Mouse (Mus musculus) kidney, embryonic 16.5 days (tissue): ENCODE data around the gene Actn1. TPM values are rescaled to one million over a fixed set of nuclear protein-coding genes. Genes with fewer than 3 reads are reported as not detected.
A peak's percentile ranks its signal among the peaks of the same experiment; 100 is the strongest.

Experiments
- ATAC-seq: fragments of 200-750 bp; cut with Nextera tagmentation; 2 replicates; pipeline ENCODE4 v1.8.0; 2017; ENCODE audit warnings: moderate TSS enrichment; ENCODE audit not compliant: low FRiP score, low TSS enrichment
- H3K27ac ChIP-seq: fragments of 300-500 bp; sonication (generic); 2 replicates; pipeline ENCODE4 v1.5.1; 2014; ENCODE audit warnings: low read length
- H3K27me3 ChIP-seq: fragments of 300-500 bp; sonication (generic); 2 replicates; pipeline ENCODE4 v1.6.1; 2014; ENCODE audit warnings: low read length, control low read depth, mixed read lengths; ENCODE audit not compliant: insufficient read depth
- H3K36me3 ChIP-seq: fragments of 300-500 bp; sonication (generic); 2 replicates; pipeline ENCODE4 v1.6.1; 2014; ENCODE audit warnings: low read length, control low read depth, mixed read lengths; ENCODE audit not compliant: insufficient read depth
- H3K4me1 ChIP-seq: fragments of 300-500 bp; sonication (generic); 2 replicates; pipeline ENCODE4 v1.6.1; 2014; ENCODE audit warnings: low read length, control low read depth, mixed read lengths; ENCODE audit not compliant: insufficient read depth
- H3K4me2 ChIP-seq: fragments of 300-500 bp; sonication (generic); replicated peaks from 2 replicates; pipeline ENCODE4 v1.6.1; 2014; ENCODE audit warnings: low read depth, low read length
- H3K4me3 ChIP-seq: fragments of 300-500 bp; sonication (generic); 2 replicates; pipeline ENCODE4 v1.5.1; 2014; ENCODE audit warnings: mild to moderate bottlenecking, low read length
- H3K9ac ChIP-seq: fragments of 300-500 bp; sonication (generic); replicated peaks from 2 replicates; pipeline ENCODE4 v1.6.1; 2014; ENCODE audit warnings: low read length
- H3K9me3 ChIP-seq: fragments of 300-500 bp; sonication (generic); 2 replicates; pipeline ENCODE4 v1.6.1; 2016; ENCODE audit warnings: low read length, control low read depth
- WGBS: fragments of 180-500 bp; shearing (Covaris S2); extraction: QIAGEN DNeasy Blood & Tissue Kit; methylation state at CpG from one replicate; pipeline ENCODE4 v1.1.7; 2014; 5-methylcytosine and 5-hydroxymethylcytosine counted together
- polyA plus RNA-seq: library from polyadenylated mRNA; unstranded; fragments of >200 nt; fragmentation: Nextera tagmentation; extraction: Ambion mirVana; gene quantifications from 2 replicates; pipeline ENCODE4 v1.2.1, GENCODE M21; 2015

Gene Actn1
- polyA plus RNA-seq, 1 experiment from 2014 or later: 44.8 TPM

DNA sequence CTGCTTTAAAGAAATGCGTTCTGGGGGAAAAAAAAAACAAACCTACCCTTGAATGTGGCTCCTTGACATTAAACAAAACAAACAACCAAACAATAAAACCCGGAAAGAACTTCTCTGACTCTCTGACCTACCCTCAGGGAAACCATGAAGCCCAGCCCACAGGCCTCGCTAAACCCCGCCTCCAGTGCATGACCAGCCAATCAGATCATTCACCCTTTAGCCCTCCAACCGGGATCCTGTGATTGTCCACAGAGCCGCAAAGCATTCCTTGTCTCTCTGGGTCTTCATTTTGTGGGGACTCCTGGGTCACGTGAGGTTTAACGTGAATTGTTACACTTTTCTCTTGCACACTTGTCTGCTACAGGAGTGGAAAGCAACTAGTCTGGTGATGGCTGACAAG is 109.5 kb downstream of the Actn1 start:
- H3K4me1 ChIP-seq: peaks cover 6% of the 10 kb centered on the region
- no peak overlapping the region for H3K27ac ChIP-seq
- H3K4me3 ChIP-seq: no peak overlapping the region
- H3K36me3 ChIP-seq: no peaks in the 10 kb centered on the region
- ATAC-seq: no peak
- no peak overlapping the region for H3K9ac ChIP-seq
- H3K4me2 ChIP-seq: peak overlapping the region; percentile 26
- 31% methylated on average over 8 of the region's 8 CpGs for WGBS
- H3K9me3 ChIP-seq: peaks cover 5% of the 10 kb centered on the region; the same call in 1 of the 2 replicates
- H3K27me3 ChIP-seq: no peaks in the 10 kb centered on the region

DNA sequence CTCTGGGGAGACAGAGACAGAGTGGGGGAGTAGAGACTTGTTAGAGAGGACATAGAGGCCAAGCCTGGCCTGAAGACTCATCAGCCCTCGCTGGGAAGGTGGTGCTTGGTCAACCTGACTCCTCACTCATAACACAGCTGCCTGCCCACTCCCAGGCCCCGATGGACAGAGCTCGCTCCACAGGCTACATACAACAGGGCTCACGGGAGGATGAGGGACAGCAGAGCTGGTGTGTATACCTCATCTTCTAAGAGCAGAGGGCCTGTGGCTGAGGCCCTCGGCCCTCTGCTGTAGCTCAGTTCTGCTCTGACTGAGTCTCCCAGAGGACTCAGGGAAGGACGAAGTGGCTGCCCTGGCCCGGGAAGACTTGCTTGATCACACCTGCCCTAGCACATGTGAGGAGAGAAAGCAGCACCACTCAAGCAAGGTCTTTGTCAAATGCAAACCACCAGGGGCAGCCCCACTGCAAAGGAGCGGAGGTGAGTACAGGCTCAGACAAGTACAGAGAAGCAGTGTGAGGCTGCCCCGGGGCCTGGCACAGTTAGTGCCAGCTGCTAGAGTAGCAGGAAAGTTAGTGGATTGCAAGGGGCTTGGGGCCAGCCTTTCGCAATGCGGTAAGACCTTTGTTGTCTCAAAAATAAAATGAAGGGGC is 112.5 kb downstream of the Actn1 start:
- H3K4me3 ChIP-seq: no peak overlapping the region
- H3K27ac ChIP-seq: no peak overlapping the region
- no peak overlapping the region for H3K9ac ChIP-seq
- H3K27me3 ChIP-seq: no peaks in the 10 kb centered on the region
- no peaks in the 10 kb centered on the region for H3K36me3 ChIP-seq
- no peak for ATAC-seq
- H3K4me1 ChIP-seq: peaks cover 6% of the 10 kb centered on the region
- WGBS: 79% methylated on average over 11 of the region's 11 CpGs
- no peak overlapping the region for H3K4me2 ChIP-seq
- H3K9me3 ChIP-seq: peaks cover 5% of the 10 kb centered on the region; the same call in 1 of the 2 replicates

DNA sequence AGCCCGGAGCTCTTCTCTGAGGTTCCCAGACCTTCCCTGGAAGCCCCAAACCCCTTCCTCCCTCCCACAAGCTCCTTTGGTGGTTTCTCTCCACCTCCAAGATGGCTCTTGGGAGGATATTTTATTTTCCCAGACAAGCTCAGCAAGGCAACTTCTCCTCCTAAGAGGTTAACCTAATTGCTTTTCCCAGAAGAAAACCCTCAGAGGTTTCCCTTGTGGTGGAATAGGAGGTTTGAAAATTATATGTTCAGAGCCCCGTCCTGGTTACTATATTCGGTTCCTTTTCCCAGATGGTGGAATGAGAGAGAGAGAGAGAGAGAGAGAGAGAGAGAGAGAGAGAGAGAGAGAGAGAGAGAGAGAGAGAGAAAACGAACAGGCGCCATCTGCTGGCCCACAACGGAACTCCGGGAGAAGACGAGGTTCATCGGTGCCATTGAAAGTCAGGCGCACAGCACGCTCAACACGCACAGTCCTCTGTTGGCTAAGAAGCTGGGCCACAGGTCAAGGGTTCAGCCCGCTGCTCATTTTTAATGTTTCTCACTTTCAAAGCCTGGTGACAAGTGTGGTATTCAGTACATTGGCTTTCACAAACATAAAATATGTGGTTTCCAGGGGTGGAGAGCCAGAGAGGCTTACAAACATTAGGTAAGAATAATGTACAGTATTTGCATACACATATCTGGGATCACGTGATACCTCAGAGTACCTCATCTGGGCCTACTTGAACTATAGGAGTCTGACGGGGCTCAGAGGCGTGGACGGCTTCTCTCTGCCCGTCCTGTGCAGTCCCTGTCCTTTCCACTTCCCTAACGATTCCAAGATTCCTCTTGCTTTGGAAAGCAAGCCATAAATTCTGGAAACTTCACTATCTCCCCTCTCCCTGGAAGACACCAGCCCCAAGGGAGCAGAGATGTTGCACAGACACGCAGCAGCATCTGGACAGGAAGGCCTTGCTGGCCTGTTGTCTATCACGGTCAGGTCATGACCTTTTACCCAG is 113.6 kb downstream of the Actn1 start:
- H3K9me3 ChIP-seq: no peaks in the 10 kb centered on the region
- H3K27me3 ChIP-seq: no peaks in the 10 kb centered on the region
- H3K36me3 ChIP-seq: no peaks in the 10 kb centered on the region
- H3K4me1 ChIP-seq: peaks cover 6% of the 10 kb centered on the region
- no peak overlapping the region for H3K4me3 ChIP-seq
- no peak overlapping the region for H3K4me2 ChIP-seq
- H3K9ac ChIP-seq: no peak overlapping the region
- WGBS: 29% methylated on average over 21 of the region's 21 CpGs
- peak; percentile 58 for ATAC-seq
- peak overlapping the region; percentile 68 for H3K27ac ChIP-seq

DNA sequence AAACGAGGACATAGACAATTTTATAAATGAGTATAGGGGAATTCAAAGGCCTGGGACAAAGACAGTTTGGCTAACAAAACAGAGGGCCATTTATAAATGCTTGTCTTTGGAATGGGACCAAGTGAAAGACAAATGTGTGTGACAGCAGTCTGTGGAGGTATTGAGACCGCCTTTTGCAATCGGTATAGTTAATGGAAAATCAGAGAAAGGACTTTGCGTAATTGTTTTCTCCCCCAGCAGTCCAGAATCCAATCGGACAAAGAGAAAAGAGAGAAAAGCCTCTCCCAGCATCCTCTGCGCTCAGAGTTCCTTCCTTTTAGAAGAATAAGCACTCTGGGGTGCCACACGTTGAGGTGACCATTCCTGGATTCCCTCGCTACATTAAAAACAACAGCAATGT is 114.8 kb downstream of the Actn1 start:
- no peak for ATAC-seq
- peak overlapping the region; percentile 67 for H3K27ac ChIP-seq
- H3K9me3 ChIP-seq: no peaks in the 10 kb centered on the region
- H3K36me3 ChIP-seq: no peaks in the 10 kb centered on the region
- H3K4me3 ChIP-seq: no peak overlapping the region
- H3K9ac ChIP-seq: no peak overlapping the region
- H3K4me2 ChIP-seq: no peak overlapping the region
- 80% methylated on average over 8 of the region's 8 CpGs for WGBS
- H3K4me1 ChIP-seq: peaks cover 6% of the 10 kb centered on the region
- H3K27me3 ChIP-seq: no peaks in the 10 kb centered on the region

DNA sequence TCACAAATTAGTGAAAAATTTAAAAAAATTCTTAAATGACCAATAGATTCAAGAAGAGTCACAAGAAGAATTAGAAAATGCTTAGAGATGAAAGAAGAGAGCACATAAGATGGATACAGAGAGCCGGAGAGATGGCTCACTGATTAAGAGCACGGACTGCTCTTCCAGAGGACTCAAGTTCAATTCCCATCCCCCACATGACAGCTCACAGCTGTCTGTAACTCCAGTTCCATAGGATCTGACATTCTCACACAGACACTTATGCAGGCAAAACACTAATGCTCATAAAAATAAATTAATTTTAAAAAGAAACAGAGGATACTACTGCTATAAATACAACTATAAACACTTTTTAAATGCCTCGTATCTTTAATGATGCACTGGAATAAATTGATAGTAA is 115.3 kb downstream of the Actn1 start:
- Histone ChIP-seq H3K4me2 (no peak overlapping the region), H3K4me3 (no peak overlapping the region), H3K36me3 (no peaks in the 10 kb centered on the region), H3K9ac (no peak overlapping the region), H3K27ac (no peak overlapping the region), H3K9me3 (no peaks in the 10 kb centered on the region), H3K27me3 (no peaks in the 10 kb centered on the region), H3K4me1 (peaks cover 6% of the 10 kb centered on the region)
- WGBS: 47% methylated on average over 3 of the region's 3 CpGs
- no peak for ATAC-seq

DNA sequence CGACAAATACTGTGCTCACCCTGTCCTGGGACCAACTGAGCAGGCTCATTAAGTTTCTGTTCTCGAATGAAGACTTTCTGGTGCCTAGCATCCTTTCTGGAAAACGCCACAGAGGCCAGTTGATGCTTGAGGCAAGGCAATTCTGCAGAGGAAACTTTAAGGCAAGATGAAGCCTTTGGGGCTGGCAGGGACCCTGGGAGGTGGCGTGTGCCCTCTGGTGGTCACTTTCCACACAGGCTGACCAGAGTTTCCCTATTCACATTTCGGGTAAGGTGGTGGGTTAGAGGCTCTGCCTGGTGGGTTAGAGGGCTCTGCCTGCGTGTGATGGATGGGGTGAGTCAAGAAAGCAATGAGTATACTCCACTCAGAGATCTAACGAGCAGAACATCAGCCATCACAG is 118.7 kb downstream of the Actn1 start:
- WGBS: 15% methylated on average over 7 of the region's 7 CpGs
- Histone ChIP-seq H3K4me2 (no peak overlapping the region), H3K4me3 (no peak overlapping the region), H3K27me3 (no peaks in the 10 kb centered on the region), H3K9me3 (no peaks in the 10 kb centered on the region), H3K27ac (no peak overlapping the region), H3K36me3 (no peaks in the 10 kb centered on the region), H3K9ac (no peak overlapping the region), H3K4me1 (peaks cover under 1% of the 10 kb centered on the region; the same call in 1 of the 2 replicates)
- no peak for ATAC-seq

DNA sequence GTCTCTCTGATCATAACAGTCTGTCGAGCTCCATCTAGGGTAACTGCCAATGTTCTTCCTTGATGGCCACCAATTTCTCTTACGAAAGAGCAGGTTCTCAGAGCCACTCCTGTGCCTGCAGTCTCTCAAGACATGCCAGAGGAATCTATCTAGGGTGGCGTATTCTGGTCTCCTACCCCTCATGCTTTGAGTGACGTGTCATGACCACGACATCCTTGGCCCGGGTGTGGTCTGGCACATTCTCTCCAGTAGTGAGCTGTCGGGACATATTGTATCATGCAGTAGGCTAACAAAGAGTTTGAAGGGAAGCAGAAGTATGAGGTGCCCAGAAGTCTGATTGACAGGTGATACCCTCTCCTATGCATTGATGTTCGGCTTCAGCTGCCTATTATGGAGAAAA is 119.2 kb downstream of the Actn1 start:
- H3K4me2 ChIP-seq: no peak overlapping the region
- no peak overlapping the region for H3K9ac ChIP-seq
- H3K27ac ChIP-seq: no peak overlapping the region
- H3K4me1 ChIP-seq: no peaks in the 10 kb centered on the region
- H3K27me3 ChIP-seq: no peaks in the 10 kb centered on the region
- H3K9me3 ChIP-seq: no peaks in the 10 kb centered on the region
- no peaks in the 10 kb centered on the region for H3K36me3 ChIP-seq
- WGBS: 86% methylated on average over 8 of the region's 8 CpGs
- no peak overlapping the region for H3K4me3 ChIP-seq
- ATAC-seq: no peak

DNA sequence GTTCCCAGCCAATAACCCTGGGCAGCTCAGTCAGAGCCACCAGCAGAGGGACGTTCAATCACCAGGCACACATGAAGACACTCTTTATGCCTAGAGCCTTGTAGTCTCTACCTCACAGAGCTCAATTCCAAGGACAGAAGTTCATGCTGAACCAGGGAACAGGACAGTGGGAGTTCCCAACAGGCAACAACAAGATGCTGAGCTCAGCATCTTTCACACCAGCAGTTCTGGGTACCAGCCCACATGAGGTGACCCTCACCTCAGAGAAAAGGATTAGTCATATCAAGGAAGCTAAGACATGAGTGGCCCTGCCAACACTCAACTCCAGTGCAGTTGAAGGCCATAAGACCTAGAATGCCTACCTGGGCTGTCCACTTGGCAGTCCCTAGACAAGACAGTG is 122.4 kb downstream of the Actn1 start:
- Histone ChIP-seq H3K36me3 (no peaks in the 10 kb centered on the region), H3K4me1 (no peaks in the 10 kb centered on the region), H3K4me3 (no peak overlapping the region), H3K9me3 (no peaks in the 10 kb centered on the region), H3K9ac (no peak overlapping the region), H3K4me2 (no peak overlapping the region), H3K27ac (no peak overlapping the region), H3K27me3 (no peaks in the 10 kb centered on the region)
- ATAC-seq: no peak
- WGBS: 68% methylated on average over 1 of the region's 1 CpGs

DNA sequence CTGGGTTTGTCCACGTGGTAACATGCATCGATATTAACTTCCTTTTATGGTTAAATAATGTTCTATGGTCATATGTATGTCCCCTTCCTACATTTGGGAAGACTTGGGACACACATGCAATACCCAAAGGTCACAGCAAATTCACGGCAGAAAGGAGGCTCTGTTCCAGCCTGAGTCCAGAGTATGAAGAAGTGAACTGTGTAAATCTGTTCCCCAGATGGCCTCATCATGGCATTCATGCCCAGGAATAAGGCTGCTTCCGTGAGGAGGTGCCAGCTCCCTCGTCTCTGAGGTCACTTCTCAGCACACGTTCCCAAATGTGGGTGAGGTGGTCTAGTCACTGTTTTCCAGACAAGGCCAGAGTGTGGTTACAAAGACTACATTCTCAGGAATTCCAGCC is 122.9 kb downstream of the Actn1 start:
- H3K9ac ChIP-seq: no peak overlapping the region
- no peak overlapping the region for H3K4me2 ChIP-seq
- WGBS: 85% methylated on average over 6 of the region's 6 CpGs
- no peaks in the 10 kb centered on the region for H3K27me3 ChIP-seq
- ATAC-seq: no peak
- no peaks in the 10 kb centered on the region for H3K9me3 ChIP-seq
- peaks cover under 1% of the 10 kb centered on the region; the same call in 1 of the 2 replicates for H3K4me1 ChIP-seq
- no peaks in the 10 kb centered on the region for H3K36me3 ChIP-seq
- no peak overlapping the region for H3K27ac ChIP-seq
- H3K4me3 ChIP-seq: no peak overlapping the region
